Mouse (Mus musculus) liver, adult 2 months (tissue): ENCODE results near the gene Gm15737.

Experiments
- CTCF ChIP-seq: fragments of 200-500 bp; IDR thresholded peaks from 2 replicates; pipeline ENCODE4 v1.5.1; 2011; ENCODE audit warnings: low read depth, low read length, control low read depth
- POLR2A ChIP-seq: fragments of 200-500 bp; IDR thresholded peaks from 2 replicates; pipeline ENCODE4 v1.6.1; 2011; ENCODE audit warnings: low read length, control low read depth; ENCODE audit not compliant: insufficient read depth; ENCODE audit errors: extremely low read depth

GRCm38 (mm10) chr6:92910611-92911010, 41.5 kb downstream of the Gm15737 start:
- no peak for TF ChIP-seq CTCF
- TF ChIP-seq POLR2A, result no peak
